Mouse (Mus musculus): ENCODE data around the gene Dennd2c. TPM values are rescaled to one million over a fixed set of nuclear protein-coding genes. Genes with fewer than 3 reads are reported as not detected.

The Dennd2c gene
- polyA plus RNA-seq, 1 experiment, result 1.9 TPM

DNA sequence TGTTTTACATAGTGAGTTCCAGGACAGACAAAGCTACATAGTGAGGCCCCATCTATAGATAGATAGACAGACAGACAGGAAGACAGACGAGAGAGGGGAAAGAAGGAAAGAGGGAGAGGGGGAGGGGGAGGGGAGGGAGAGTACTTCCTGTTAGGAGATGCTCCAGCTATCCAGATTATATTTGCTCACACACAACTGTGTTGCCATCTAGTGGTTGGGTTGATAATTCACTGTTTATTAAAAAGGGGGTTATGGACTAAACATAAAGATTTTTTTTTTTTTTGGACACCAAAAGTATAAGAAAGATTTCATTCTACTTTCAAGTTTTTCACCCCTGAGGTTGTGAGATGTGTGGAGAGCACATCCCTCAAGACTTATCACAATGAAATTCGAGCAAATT lies 1.7 kb upstream of the Dennd2c start:
- H3K79me2 ChIP-seq (ENCODE audit: control insufficient read depth, insufficient read depth), result peaks cover 6% of the 10 kb centered on the region
- no peak overlapping the region for H3K4me3 ChIP-seq (ENCODE audit: insufficient read depth, poor library complexity, severe bottlenecking)
- TF ChIP-seq FOSL1 (IDR thresholded peaks at IDR 0.05; ENCODE audit: insufficient read depth, low read length, poor library complexity, severe bottlenecking) (no peak), USF1 (IDR thresholded peaks at IDR 0.05; ENCODE audit: low read depth) (no peak), MAX (IDR thresholded peaks at IDR 0.05) (no peak), CEBPB (IDR thresholded peaks at IDR 0.05; ENCODE audit: low read depth) (no peak), CTCF (IDR thresholded peaks at IDR 0.05; ENCODE audit: control insufficient read depth, insufficient read depth, insufficient read length) (no peak), MYOD1 (IDR thresholded peaks at IDR 0.05; ENCODE audit: control insufficient read depth, insufficient read length, low read depth) (no peak), MYOG (IDR thresholded peaks at IDR 0.05; ENCODE audit: control insufficient read depth, extremely low read depth, insufficient read length) (no peak)
- no peak overlapping the region for H3ac ChIP-seq (ENCODE audit: control insufficient read depth, insufficient read length, low read depth)
- no peaks in the 10 kb centered on the region for H3K36me3 ChIP-seq (ENCODE audit: control insufficient read depth, insufficient read depth)
- no peaks in the 10 kb centered on the region for H3K27me3 ChIP-seq (ENCODE audit: control insufficient read depth, insufficient read depth, insufficient read length)
- H3K79me3 ChIP-seq (ENCODE audit: low read depth), result no peaks in the 10 kb centered on the region

DNA sequence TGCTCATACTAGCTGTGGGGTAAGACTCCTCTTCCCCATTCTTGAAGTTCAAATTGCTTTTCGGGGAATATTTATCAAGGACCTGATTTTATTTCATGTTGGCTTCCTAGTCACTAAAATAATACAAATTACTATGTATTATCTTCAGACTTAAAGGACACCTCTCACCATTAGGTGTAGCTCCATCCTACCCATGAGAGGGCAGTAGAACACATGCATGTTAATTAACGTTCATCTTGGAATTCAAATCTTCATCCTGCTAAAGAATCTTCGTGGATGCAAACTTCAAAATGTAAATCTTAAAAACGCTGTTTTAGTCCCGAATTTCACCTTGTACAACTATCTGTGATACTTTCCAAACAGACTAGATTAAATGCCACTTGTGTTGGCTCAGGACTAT lies 1.2 kb upstream of the Dennd2c start:
- no peaks in the 10 kb centered on the region for H3K27me3 ChIP-seq (ENCODE audit: control insufficient read depth, insufficient read depth, insufficient read length)
- H3K36me3 ChIP-seq (ENCODE audit: control insufficient read depth, insufficient read depth), result no peaks in the 10 kb centered on the region
- no peak for TF ChIP-seq MYOD1 (IDR thresholded peaks at IDR 0.05; ENCODE audit: control insufficient read depth, insufficient read length, low read depth)
- no peak for TF ChIP-seq MAX (IDR thresholded peaks at IDR 0.05)
- no peak for TF ChIP-seq MYOG (IDR thresholded peaks at IDR 0.05; ENCODE audit: control insufficient read depth, extremely low read depth, insufficient read length)
- TF ChIP-seq CEBPB (IDR thresholded peaks at IDR 0.05; ENCODE audit: low read depth), result no peak
- TF ChIP-seq CTCF (IDR thresholded peaks at IDR 0.05; ENCODE audit: control insufficient read depth, insufficient read depth, insufficient read length), result no peak
- TF ChIP-seq USF1 (IDR thresholded peaks at IDR 0.05; ENCODE audit: low read depth), result no peak
- TF ChIP-seq FOSL1 (IDR thresholded peaks at IDR 0.05; ENCODE audit: insufficient read depth, low read length, poor library complexity, severe bottlenecking), result no peak
- no peak overlapping the region for H3K4me3 ChIP-seq (ENCODE audit: insufficient read depth, poor library complexity, severe bottlenecking)
- H3K79me3 ChIP-seq (ENCODE audit: low read depth), result no peaks in the 10 kb centered on the region
- H3K79me2 ChIP-seq (ENCODE audit: control insufficient read depth, insufficient read depth), result peaks cover 6% of the 10 kb centered on the region
- H3ac ChIP-seq (ENCODE audit: control insufficient read depth, insufficient read length, low read depth), result no peak overlapping the region

- TF ChIP-seq MYOD1 (IDR thresholded peaks at IDR 0.05; ENCODE audit: control insufficient read depth, insufficient read length, low read depth) (no peak), MYOG (IDR thresholded peaks at IDR 0.05; ENCODE audit: control insufficient read depth, extremely low read depth, insufficient read length) (no peak), USF1 (IDR thresholded peaks at IDR 0.05; ENCODE audit: low read depth) (no peak), FOSL1 (IDR thresholded peaks at IDR 0.05; ENCODE audit: insufficient read depth, low read length, poor library complexity, severe bottlenecking) (no peak), CTCF (IDR thresholded peaks at IDR 0.05; ENCODE audit: control insufficient read depth, insufficient read depth, insufficient read length) (no peak), MAX (IDR thresholded peaks at IDR 0.05) (no peak), CEBPB (IDR thresholded peaks at IDR 0.05; ENCODE audit: low read depth) (no peak)
- H3K4me3 ChIP-seq (ENCODE audit: insufficient read depth, poor library complexity, severe bottlenecking), result peak overlapping the region; percentile 51
- peaks cover 6% of the 10 kb centered on the region for H3K79me2 ChIP-seq (ENCODE audit: control insufficient read depth, insufficient read depth)
- H3K27me3 ChIP-seq (ENCODE audit: control insufficient read depth, insufficient read depth, insufficient read length), result no peaks in the 10 kb centered on the region
- no peaks in the 10 kb centered on the region for H3K79me3 ChIP-seq (ENCODE audit: low read depth)
- no peak overlapping the region for H3ac ChIP-seq (ENCODE audit: control insufficient read depth, insufficient read length, low read depth)
- no peaks in the 10 kb centered on the region for H3K36me3 ChIP-seq (ENCODE audit: control insufficient read depth, insufficient read depth)
These were observed 495 bp upstream of the Dennd2c start for GRCm38 (mm10) chr3:103101909-103102308.

- TF ChIP-seq FOSL1 (IDR thresholded peaks at IDR 0.05; ENCODE audit: insufficient read depth, low read length, poor library complexity, severe bottlenecking) (no peak), MYOG (IDR thresholded peaks at IDR 0.05; ENCODE audit: control insufficient read depth, extremely low read depth, insufficient read length) (no peak), MAX (IDR thresholded peaks at IDR 0.05) (no peak), MYOD1 (IDR thresholded peaks at IDR 0.05; ENCODE audit: control insufficient read depth, insufficient read length, low read depth) (no peak), CTCF (IDR thresholded peaks at IDR 0.05; ENCODE audit: control insufficient read depth, insufficient read depth, insufficient read length) (no peak), CEBPB (IDR thresholded peaks at IDR 0.05; ENCODE audit: low read depth) (no peak), USF1 (IDR thresholded peaks at IDR 0.05; ENCODE audit: low read depth) (no peak)
- H3ac ChIP-seq (ENCODE audit: control insufficient read depth, insufficient read length, low read depth), result no peak overlapping the region
- H3K4me3 ChIP-seq (ENCODE audit: insufficient read depth, poor library complexity, severe bottlenecking), result no peak overlapping the region
- H3K79me2 ChIP-seq (ENCODE audit: control insufficient read depth, insufficient read depth), result peaks cover 6% of the 10 kb centered on the region
- peaks cover 2% of the 10 kb centered on the region for H3K79me3 ChIP-seq (ENCODE audit: low read depth)
- H3K36me3 ChIP-seq (ENCODE audit: control insufficient read depth, insufficient read depth), result no peaks in the 10 kb centered on the region
- no peaks in the 10 kb centered on the region for H3K27me3 ChIP-seq (ENCODE audit: control insufficient read depth, insufficient read depth, insufficient read length)
These were observed 5.3 kb downstream of the Dennd2c start for GRCm38 (mm10) chr3:103107565-103108240.

GRCm38 (mm10) chr3:103112216-103112615 lies 9.8 kb downstream of the Dennd2c start:
- Histone ChIP-seq H3K27me3 (ENCODE audit: control insufficient read depth, insufficient read depth, insufficient read length) (no peaks in the 10 kb centered on the region), H3ac (ENCODE audit: control insufficient read depth, insufficient read length, low read depth) (no peak overlapping the region), H3K79me2 (ENCODE audit: control insufficient read depth, insufficient read depth) (no peaks in the 10 kb centered on the region), H3K79me3 (ENCODE audit: low read depth) (peaks cover 2% of the 10 kb centered on the region), H3K4me3 (ENCODE audit: insufficient read depth, poor library complexity, severe bottlenecking) (no peak overlapping the region), H3K36me3 (ENCODE audit: control insufficient read depth, insufficient read depth) (no peaks in the 10 kb centered on the region)
- no peak for TF ChIP-seq MAX (IDR thresholded peaks at IDR 0.05)
- TF ChIP-seq MYOG (IDR thresholded peaks at IDR 0.05; ENCODE audit: control insufficient read depth, extremely low read depth, insufficient read length), result no peak
- no peak for TF ChIP-seq FOSL1 (IDR thresholded peaks at IDR 0.05; ENCODE audit: insufficient read depth, low read length, poor library complexity, severe bottlenecking)
- TF ChIP-seq MYOD1 (IDR thresholded peaks at IDR 0.05; ENCODE audit: control insufficient read depth, insufficient read length, low read depth), result no peak
- TF ChIP-seq CEBPB (IDR thresholded peaks at IDR 0.05; ENCODE audit: low read depth), result no peak
- TF ChIP-seq CTCF (IDR thresholded peaks at IDR 0.05; ENCODE audit: control insufficient read depth, insufficient read depth, insufficient read length), result no peak
- no peak for TF ChIP-seq USF1 (IDR thresholded peaks at IDR 0.05; ENCODE audit: low read depth)

Measured in C2C12 (cell line).